Mouse (Mus musculus) induced T-regulatory cell, adult 2 months (primary cell): ENCODE measurements at regions not wholly inside any gene's neighbourhood (a gene's known extent, or its start where the extent isn't known, plus 50 kb on each side); places are given as distances from the start of the nearest gene placed in this dataset.

Experiments used
- DNase-seq: peaks from one replicate; pipeline ENCODE4 v3.0.0-alpha.2; 2012; ENCODE audit warnings: low read depth

DNA sequence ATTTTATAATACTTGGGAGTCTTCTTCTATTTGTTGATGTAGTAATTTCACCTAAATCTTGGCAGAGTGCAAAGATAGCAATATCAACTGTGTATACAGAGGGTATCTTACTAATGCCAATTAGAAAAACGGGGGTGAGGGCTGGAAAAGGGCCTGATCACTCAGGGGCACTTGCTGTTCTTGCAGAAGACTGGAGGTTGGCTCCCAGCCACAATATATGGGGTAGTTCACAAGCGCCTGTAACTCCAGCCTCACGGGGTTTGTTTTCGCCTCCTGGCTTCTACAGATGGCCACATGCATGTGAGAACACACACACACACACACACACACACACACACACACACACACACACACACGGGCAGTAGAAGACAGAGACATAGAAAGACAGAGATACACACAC, 185.7 kb downstream of the Plk2 start:
- no peak for DNase-seq

DNA sequence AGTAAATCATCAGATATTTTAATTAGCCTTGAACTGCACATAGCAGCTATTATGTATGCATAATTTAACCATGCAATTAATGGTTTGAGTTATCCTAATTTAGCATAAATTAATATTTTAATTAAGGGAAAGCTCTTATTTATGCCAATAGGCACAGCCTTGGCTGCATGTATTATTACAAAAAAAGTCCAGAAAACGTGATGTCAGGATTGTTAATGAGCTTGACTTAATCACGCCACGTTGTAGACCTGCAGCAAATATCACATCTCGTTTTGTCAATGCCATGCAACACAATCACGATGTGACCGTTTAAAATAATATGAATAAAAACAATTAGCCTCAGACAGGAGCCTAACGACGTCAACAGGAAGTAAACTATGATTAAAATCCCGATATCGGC, 189.9 kb downstream of the Plk2 start:
- no peak for DNase-seq

GRCm38 (mm10) chr13:110594630-110595029, 199.8 kb downstream of the Plk2 start:
- DNase-seq = no peak

GRCm38 (mm10) chr13:110599666-110600065, 204.8 kb downstream of the Plk2 start:
- DNase-seq = no peak

GRCm38 (mm10) chr13:110600377-110600776, 205.5 kb downstream of the Plk2 start:
- DNase-seq = no peak

DNA sequence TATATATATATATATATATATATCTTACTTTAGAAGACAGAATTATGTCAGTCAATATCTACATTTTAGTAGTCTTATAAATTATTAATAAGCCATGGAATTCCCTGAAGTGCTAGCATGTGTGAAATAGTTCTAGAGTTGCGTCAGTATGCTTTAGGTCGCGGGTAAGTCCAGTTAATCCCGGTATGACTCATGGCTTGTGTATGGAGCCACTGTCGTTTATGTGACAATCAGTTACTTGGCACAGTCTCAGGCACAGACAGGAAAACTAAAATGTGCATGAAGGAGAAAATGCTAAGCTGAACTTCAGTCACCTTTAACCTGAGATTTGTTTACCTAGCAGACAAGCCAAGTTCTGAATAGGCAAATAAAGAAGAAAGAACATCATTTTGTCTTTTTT, 206.5 kb downstream of the Plk2 start:
- DNase-seq = no peak

DNA sequence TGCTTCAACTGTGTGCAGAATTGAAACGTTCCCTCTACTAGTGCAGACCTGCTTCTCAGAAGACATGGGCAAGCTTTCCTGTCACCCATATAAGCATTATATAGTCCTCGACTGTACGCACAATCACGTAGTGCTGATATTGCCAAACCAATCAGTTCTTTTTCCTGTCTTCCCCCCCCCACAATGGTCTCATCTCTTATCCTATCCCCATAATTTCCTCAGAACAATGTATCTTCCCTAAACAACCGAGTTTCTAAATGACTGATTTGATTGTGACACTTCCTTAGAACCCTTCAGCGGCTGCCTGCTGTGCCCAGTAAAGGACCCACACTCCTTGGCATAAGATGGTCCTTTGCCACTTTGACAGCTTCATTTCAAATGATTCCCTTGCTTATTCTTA, 207.0 kb downstream of the Plk2 start:
- DNase-seq = no peak

GRCm38 (mm10) chr13:110602894-110603293, 208.0 kb downstream of the Plk2 start:
- no peak for DNase-seq

- no peak for DNase-seq
Observed at GRCm38 (mm10) chr13:110619010-110619409, 224.2 kb downstream of the Plk2 start.

- no peak for DNase-seq
Observed at GRCm38 (mm10) chr13:110627136-110627535, 232.3 kb downstream of the Plk2 start.

- no peak for DNase-seq
Observed at GRCm38 (mm10) chr13:110627732-110628131, 232.9 kb downstream of the Plk2 start.

DNA sequence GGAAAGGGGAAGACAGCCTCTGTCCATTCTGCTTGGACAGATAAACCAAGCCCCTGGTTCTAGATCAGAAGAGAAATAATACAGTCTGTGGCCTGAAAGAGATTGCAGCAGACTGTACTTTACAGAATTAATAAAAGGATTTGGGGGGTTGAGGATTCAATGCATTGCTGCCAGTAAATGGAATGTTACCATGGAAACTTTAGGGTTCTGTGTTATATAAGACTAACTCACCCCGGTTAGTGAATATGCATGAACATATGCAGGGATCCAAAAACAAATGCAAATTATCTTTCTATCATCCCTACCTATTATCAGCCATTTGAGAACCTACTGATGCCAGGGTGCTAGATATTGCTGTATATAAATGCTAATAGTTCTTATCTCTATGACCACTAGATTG, 233.4 kb downstream of the Plk2 start:
- DNase-seq = no peak

DNA sequence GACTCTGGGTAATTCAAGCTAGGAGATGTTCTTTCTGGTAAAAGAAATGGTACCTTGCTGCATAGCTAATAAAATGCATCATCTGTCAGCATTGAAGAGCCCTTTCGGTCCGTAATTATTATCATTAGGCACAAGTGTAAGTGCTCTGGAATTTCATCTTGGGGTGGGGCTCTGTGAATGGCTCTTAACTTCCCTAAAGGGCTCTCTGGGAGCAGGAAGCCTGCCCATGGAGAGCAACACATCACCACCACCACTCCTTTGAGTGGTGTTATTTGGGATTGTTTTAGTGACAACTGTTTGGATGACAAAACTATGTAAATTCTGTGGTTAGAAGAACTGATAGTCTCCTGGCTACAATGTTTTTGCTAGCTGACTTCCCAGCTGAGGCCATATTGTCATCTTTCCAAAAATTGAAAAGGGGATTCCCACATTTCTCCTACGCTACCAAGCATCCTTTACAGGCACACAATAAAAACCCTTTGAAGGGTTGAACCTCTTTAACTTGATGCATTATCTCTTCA, 238.5 kb downstream of the Plk2 start:
- DNase-seq = no peak

DNA sequence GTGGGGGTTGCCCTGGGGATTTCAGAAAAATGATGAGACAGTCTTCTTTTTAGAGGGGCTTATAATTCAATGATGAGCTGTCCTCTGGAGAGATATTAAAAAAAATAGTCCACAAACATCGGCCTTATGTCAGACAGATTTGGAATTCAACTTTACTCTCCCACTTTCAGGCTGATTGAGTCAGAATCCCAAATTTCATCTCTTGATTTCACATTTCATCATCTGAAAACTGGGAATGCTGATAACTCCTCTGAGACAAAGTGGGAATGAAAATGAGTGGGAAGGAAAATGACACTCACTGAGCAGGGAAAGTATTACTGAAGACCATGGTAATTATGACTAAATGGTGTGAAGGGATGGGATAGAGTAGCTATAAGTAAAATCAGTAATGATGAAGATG, 239.1 kb downstream of the Plk2 start:
- no peak for DNase-seq

DNA sequence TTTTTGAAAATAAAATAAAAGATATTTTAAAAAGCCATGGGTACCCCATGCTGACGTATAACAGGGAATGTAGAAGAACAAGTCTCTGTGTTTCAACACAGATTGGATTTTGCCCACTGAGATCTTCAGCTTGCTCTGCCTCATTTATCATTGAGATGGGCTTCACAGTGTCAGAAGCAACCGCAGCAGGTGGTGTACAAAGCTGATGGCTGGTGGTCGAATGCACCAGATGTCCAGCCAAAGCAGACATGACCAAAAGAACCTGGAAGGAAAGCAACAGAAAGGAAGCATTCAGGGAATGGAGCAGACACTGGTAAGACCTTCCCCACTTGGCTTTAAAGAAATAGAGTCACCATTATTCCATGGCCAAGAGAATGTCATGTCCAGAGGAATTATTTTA, 247.9 kb downstream of the Plk2 start:
- DNase-seq = no peak

GRCm38 (mm10) chr13:110643198-110643896, 248.5 kb downstream of the Plk2 start:
- no peak for DNase-seq

DNA sequence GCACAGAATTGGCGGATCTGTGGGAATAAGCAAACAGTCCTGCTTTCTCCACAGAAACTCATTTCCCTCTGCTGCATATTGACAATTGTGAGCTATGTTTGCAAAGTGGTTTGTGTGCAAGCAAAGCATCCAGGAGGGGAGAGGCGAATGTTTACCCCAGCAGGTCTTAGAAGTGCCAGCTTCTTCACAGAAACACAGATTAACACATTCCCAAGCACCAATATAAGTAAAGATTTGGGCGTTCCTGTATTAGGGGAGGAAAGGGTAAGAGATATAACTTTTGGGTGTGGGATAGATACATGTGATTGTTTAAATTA, 249.0 kb downstream of the Plk2 start:
- DNase-seq = no peak

DNA sequence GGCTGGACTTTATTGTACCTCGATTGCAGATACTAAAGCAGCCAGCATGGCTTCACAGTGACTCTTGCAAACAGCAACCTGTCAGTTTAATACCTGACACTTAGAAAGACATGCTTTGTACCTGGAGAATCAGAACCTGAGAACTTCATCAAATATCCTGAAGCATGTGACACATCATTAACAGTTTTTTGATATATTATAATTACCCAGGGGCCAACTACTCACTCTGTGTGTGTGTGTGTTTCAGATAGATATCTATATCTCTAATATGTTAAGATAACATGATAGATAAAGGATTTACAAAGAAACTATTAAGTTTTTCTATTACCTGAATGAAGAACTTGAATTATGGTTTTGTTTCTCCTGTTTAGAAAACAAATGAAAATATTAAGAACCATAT, 254.5 kb downstream of the Plk2 start:
- DNase-seq = no peak

GRCm38 (mm10) chr13:110649870-110650497, 255.1 kb downstream of the Plk2 start:
- no peak for DNase-seq

- DNase-seq = no peak
Observed at GRCm38 (mm10) chr13:110652201-110652600, 257.4 kb downstream of the Plk2 start.

GRCm38 (mm10) chr13:110665073-110665800, 270.4 kb downstream of the Plk2 start:
- no peak for DNase-seq

GRCm38 (mm10) chr13:110667276-110667956, 272.6 kb downstream of the Plk2 start:
- DNase-seq = no peak

GRCm38 (mm10) chr13:110673536-110673935, 278.7 kb downstream of the Plk2 start:
- no peak for DNase-seq
